Mouse (Mus musculus) hindbrain, embryonic 11.5 days (tissue): ENCODE measurements around the gene 0610040J01Rik. TPM values are rescaled to one million over a fixed set of nuclear protein-coding genes. Genes with fewer than 3 reads are reported as not detected.

Experiments
- polyA plus RNA-seq: library from polyadenylated mRNA; unstranded; fragments of >200 nt; fragmentation: Nextera tagmentation; extraction: Ambion mirVana; gene quantifications from 2 replicates; pipeline ENCODE4 v1.2.1, GENCODE M21; 2014

The 0610040J01Rik gene
- polyA plus RNA-seq, 1 experiment from 2014 or later, result 2.6 TPM

Other genes with a start within 250 kb of the 0610040J01Rik start
- gene Nwd2, start 163.3 kb upstream of the 0610040J01Rik start, polyA plus RNA-seq, result 3.7 and 4.6 TPM in 2 replicates
- gene Rell1, start 156.5 kb downstream of the 0610040J01Rik start, polyA plus RNA-seq, result 10.2 and 10.8 TPM in 2 replicates